Mouse (Mus musculus) hindbrain, postnatal 0 days (tissue): ENCODE measurements at regions not wholly inside any gene's neighbourhood (a gene's known extent, or its start where the extent isn't known, plus 50 kb on each side); places are given as distances from the start of the nearest gene placed in this dataset.

ENCODE experiments used
- ATAC-seq: fragments of 200-750 bp; cut with Nextera tagmentation; 2 replicates; pipeline ENCODE4 v1.8.0; 2017; ENCODE audit warnings: mild to moderate bottlenecking, moderate TSS enrichment, moderate library complexity
- DNase-seq: peaks from one replicate; pipeline ENCODE4 v3.0.0-alpha.2; 2015; ENCODE audit warnings: low spot score
- H3K27ac ChIP-seq: fragments of 300-500 bp; sonication (generic); 2 replicates; pipeline ENCODE4 v1.5.1; 2014; ENCODE audit warnings: mild to moderate bottlenecking
- H3K27me3 ChIP-seq: fragments of 300-500 bp; sonication (generic); 2 replicates; pipeline ENCODE4 v1.6.1; 2014; ENCODE audit warnings: low read length, mixed read lengths; ENCODE audit not compliant: insufficient read depth
- H3K36me3 ChIP-seq: fragments of 300-500 bp; sonication (generic); 2 replicates; pipeline ENCODE4 v1.6.1; 2014; ENCODE audit warnings: low read length, mixed read lengths; ENCODE audit not compliant: insufficient read depth
- H3K4me1 ChIP-seq: fragments of 300-500 bp; sonication (generic); 2 replicates; pipeline ENCODE4 v1.6.1; 2014; ENCODE audit warnings: antibody characterized with exemption, low read length, mixed read lengths; ENCODE audit not compliant: insufficient read depth
- H3K4me2 ChIP-seq: fragments of 300-500 bp; sonication (generic); 2 replicates; pipeline ENCODE4 v1.6.1; 2014; ENCODE audit warnings: low read depth, mild to moderate bottlenecking, low read length, moderate library complexity, mixed read lengths
- H3K4me3 ChIP-seq: fragments of 300-500 bp; sonication (generic); 2 replicates; pipeline ENCODE4 v1.5.1; 2014; ENCODE audit warnings: low read length
- H3K9ac ChIP-seq: fragments of 300-500 bp; sonication (generic); replicated peaks from 2 replicates; pipeline ENCODE4 v1.6.1; 2014; ENCODE audit warnings: mild to moderate bottlenecking, low read length, moderate library complexity, mixed read lengths
- H3K9me3 ChIP-seq: fragments of 300-500 bp; sonication (generic); 2 replicates; pipeline ENCODE4 v1.6.1; 2016; ENCODE audit warnings: low read length, mixed read lengths
- CTCF ChIP-seq: IDR thresholded peaks from 2 replicates; pipeline ENCODE4 v1.5.1; 2016; ENCODE audit warnings: antibody characterized with exemption, control low read depth, low read depth
- WGBS: fragments of 180-500 bp; shearing (Covaris S2); extraction: QIAGEN DNeasy Blood & Tissue Kit; methylation state at CpG from one replicate; pipeline ENCODE4 v1.1.7; 2014; 5-methylcytosine and 5-hydroxymethylcytosine counted together

- TF ChIP-seq CTCF: no peak
- DNase-seq (no peak), ATAC-seq (no peak)
- no peaks in the 10 kb centered on the region for H3K27me3 ChIP-seq
- no peak overlapping the region for H3K4me2 ChIP-seq
- H3K4me1 ChIP-seq: no peaks in the 10 kb centered on the region
- no peaks in the 10 kb centered on the region for H3K9me3 ChIP-seq
- 70% methylated on average over 2 of the region's 2 CpGs for WGBS
- no peak overlapping the region for H3K4me3 ChIP-seq
- H3K36me3 ChIP-seq: no peaks in the 10 kb centered on the region
- H3K9ac ChIP-seq: no peak overlapping the region
- H3K27ac ChIP-seq: no peak overlapping the region
Measured at GRCm38 (mm10) chr10:98210246-98210645, 483.7 kb upstream of the C030005K15Rik start.

- Histone ChIP-seq H3K9me3 (no peaks in the 10 kb centered on the region), H3K4me3 (no peak overlapping the region), H3K27ac (no peak overlapping the region), H3K9ac (no peak overlapping the region), H3K4me2 (no peak overlapping the region), H3K4me1 (no peaks in the 10 kb centered on the region), H3K36me3 (no peaks in the 10 kb centered on the region), H3K27me3 (no peaks in the 10 kb centered on the region)
- DNase-seq (no peak), ATAC-seq (no peak)
- 80% methylated on average over 7 of the region's 7 CpGs for WGBS
- no peak for TF ChIP-seq CTCF
Measured at GRCm38 (mm10) chr10:98212876-98213587, 486.5 kb upstream of the C030005K15Rik start.

GRCm38 (mm10) chr10:98231017-98231416, 504.5 kb upstream of the C030005K15Rik start:
- WGBS: 95% methylated on average over 5 of the region's 5 CpGs
- ATAC-seq (no peak), DNase-seq (no peak)
- Histone ChIP-seq H3K4me1 (no peaks in the 10 kb centered on the region), H3K36me3 (no peaks in the 10 kb centered on the region), H3K4me3 (no peak overlapping the region), H3K4me2 (no peak overlapping the region), H3K27me3 (no peaks in the 10 kb centered on the region), H3K27ac (no peak overlapping the region), H3K9ac (no peak overlapping the region), H3K9me3 (no peaks in the 10 kb centered on the region)
- no peak for TF ChIP-seq CTCF

DNA sequence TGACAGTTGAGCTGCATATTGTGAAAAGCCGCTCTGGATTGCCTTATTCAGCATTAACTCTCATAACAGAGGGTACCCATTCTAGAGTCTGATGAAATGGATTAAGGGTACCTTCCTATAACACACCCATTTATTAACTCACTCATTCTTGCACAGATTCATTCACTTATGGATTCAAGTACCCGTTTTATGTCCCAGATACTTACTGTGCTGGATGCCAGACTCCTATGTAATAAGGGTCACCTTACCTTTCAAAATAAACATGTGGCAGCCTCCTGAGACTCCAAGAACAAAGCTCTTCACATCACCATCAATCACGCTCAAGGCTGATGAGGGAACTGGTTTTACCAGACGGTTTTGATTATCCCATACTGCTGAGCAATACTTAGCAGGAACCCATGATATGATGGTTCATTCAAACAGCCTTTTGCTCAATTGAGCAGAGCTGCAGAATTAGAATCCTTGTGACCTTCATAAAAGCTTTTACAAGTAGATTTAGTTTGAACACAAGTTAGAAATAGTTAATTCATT, 505.2 kb upstream of the C030005K15Rik start:
- Histone ChIP-seq H3K36me3 (no peaks in the 10 kb centered on the region), H3K4me3 (no peak overlapping the region), H3K9ac (no peak overlapping the region), H3K27me3 (no peaks in the 10 kb centered on the region), H3K27ac (no peak overlapping the region), H3K4me2 (no peak overlapping the region), H3K9me3 (no peaks in the 10 kb centered on the region), H3K4me1 (no peaks in the 10 kb centered on the region)
- WGBS: 73% methylated on average over 4 of the region's 4 CpGs
- ATAC-seq: no peak
- TF ChIP-seq CTCF: no peak
- no peak for DNase-seq

DNA sequence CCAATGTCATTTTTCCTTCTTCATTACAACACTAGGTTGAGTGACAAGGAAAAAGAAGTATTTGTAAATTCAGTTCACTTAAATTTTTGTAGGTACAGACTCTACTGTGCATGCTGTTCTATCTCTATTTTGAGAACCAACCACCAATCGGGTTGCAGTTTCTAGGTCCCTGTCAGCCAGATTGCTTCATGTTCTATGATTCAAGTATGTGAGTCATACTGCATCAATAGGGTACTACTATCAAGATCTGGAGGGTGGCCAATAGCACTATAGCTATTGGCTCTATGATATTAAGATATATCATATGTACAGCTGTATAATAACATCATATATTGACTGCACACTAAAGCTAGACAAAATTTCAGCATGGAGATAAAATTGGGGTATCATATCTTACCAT, 521.8 kb upstream of the C030005K15Rik start:
- no peaks in the 10 kb centered on the region for H3K9me3 ChIP-seq

GRCm38 (mm10) chr10:98257980-98258707, 531.6 kb upstream of the C030005K15Rik start:
- DNase-seq (no peak), ATAC-seq (no peak)
- Histone ChIP-seq H3K4me3 (no peak overlapping the region), H3K27me3 (no peaks in the 10 kb centered on the region), H3K9ac (no peak overlapping the region), H3K4me2 (no peak overlapping the region), H3K36me3 (no peaks in the 10 kb centered on the region), H3K4me1 (no peaks in the 10 kb centered on the region), H3K27ac (no peak overlapping the region), H3K9me3 (no peaks in the 10 kb centered on the region)
- 70% methylated on average over 4 of the region's 4 CpGs for WGBS
- no peak for TF ChIP-seq CTCF

More for the DNA sequence above, 521.8 kb upstream of the C030005K15Rik start:
- Histone ChIP-seq H3K4me3 (no peak overlapping the region), H3K4me2 (no peak overlapping the region), H3K27ac (no peak overlapping the region), H3K27me3 (no peaks in the 10 kb centered on the region), H3K4me1 (no peaks in the 10 kb centered on the region), H3K36me3 (no peaks in the 10 kb centered on the region), H3K9ac (no peak overlapping the region)
- 98% methylated on average over 1 of the region's 1 CpGs for WGBS
- no peak for ATAC-seq
- DNase-seq: no peak
- TF ChIP-seq CTCF: no peak

DNA sequence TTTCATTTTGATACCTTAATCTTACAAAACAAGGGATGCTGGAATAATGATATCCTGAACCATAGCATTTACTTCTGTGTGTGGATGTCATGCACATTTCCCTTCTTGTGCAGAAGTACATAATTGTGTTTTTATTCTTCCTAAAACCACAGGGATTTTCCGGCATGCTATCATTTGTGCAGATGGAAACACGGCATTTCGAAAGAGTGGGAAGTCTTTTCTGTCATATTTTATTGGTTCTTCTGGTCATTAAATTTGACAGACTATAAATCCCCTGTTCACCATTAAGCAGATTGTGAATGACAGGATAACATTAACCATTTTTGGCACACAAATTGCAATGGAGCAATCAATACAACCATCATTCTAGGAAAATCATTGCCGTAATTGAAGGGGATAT, 532.7 kb upstream of the C030005K15Rik start:
- H3K9me3 ChIP-seq: no peaks in the 10 kb centered on the region
- H3K4me3 ChIP-seq: no peak overlapping the region
- WGBS: 75% methylated on average over 4 of the region's 4 CpGs
- H3K4me2 ChIP-seq: no peak overlapping the region
- no peak overlapping the region for H3K9ac ChIP-seq
- H3K4me1 ChIP-seq: no peaks in the 10 kb centered on the region
- no peak overlapping the region for H3K27ac ChIP-seq
- no peak for ATAC-seq
- TF ChIP-seq CTCF: no peak
- no peak for DNase-seq
- H3K36me3 ChIP-seq: no peaks in the 10 kb centered on the region
- H3K27me3 ChIP-seq: no peaks in the 10 kb centered on the region
